Mouse (Mus musculus) ES-Bruce4 (cell line): ENCODE data around the gene Pex11b. TPM values are rescaled to one million over a fixed set of nuclear protein-coding genes. Genes with fewer than 3 reads are reported as not detected.
"Not testable (repeated sequence)": the region's sequence is repeated elsewhere in the genome, so short reads cannot be mapped to it uniquely, and the experiment has no call there.

ENCODE experiments used
- H3K27ac ChIP-seq: 2 replicates; pipeline ENCODE4 v1.5.1; 2012; ENCODE audit warnings: low read length, inconsistent platforms; ENCODE audit not compliant: insufficient read depth
- H3K27me3 ChIP-seq: 2 replicates; pipeline ENCODE4 v1.6.1; 2012; ENCODE audit warnings: mild to moderate bottlenecking, low read length, inconsistent platforms; ENCODE audit not compliant: control insufficient read depth, poor library complexity, insufficient read depth, severe bottlenecking
- H3K36me3 ChIP-seq: 2 replicates; pipeline ENCODE4 v1.6.1; 2012; ENCODE audit warnings: inconsistent platforms, mild to moderate bottlenecking, low read length, moderate library complexity; ENCODE audit not compliant: control insufficient read depth, poor library complexity, insufficient read depth, severe bottlenecking
- H3K4me1 ChIP-seq: one replicate; pipeline ENCODE4 v1.8.1; 2011; ENCODE audit warnings: low read length; ENCODE audit not compliant: control insufficient read depth, insufficient read depth
- H3K4me3 ChIP-seq: 2 replicates; pipeline ENCODE4 v1.5.1; 2011; ENCODE audit warnings: low read depth, mild to moderate bottlenecking, low read length
- H3K9ac ChIP-seq: 2 replicates; pipeline ENCODE4 v1.6.1; 2012; ENCODE audit warnings: low read depth, mild to moderate bottlenecking, inconsistent platforms; ENCODE audit not compliant: poor library complexity, severe bottlenecking
- H3K9me3 ChIP-seq: replicated peaks from 2 replicates; pipeline ENCODE4 v1.6.1; 2012; ENCODE audit warnings: mild to moderate bottlenecking, low read length, inconsistent platforms; ENCODE audit not compliant: control insufficient read depth, poor library complexity, insufficient read depth, severe bottlenecking
- CTCF ChIP-seq: IDR thresholded peaks from one replicate; pipeline ENCODE4 v1.8.1; 2011; ENCODE audit warnings: low read depth, low read length
- EP300 ChIP-seq: IDR thresholded peaks from 2 replicates; pipeline ENCODE4 v1.6.1; 2011; ENCODE audit warnings: low read depth, low read length; ENCODE audit not compliant: insufficient read depth
- POLR2A ChIP-seq: IDR thresholded peaks from one replicate; pipeline ENCODE4 v1.8.1; 2011; ENCODE audit warnings: low read length; ENCODE audit not compliant: insufficient read depth
- polyA plus RNA-seq: library from polyadenylated mRNA; stranded (reverse); fragments of >200 nt; gene quantifications from 2 replicates; pipeline ENCODE4 v1.2.4, GENCODE M21; 2011; ENCODE audit warnings: low read depth; ENCODE audit not compliant: missing spikeins, insufficient read depth, insufficient read length

Gene Pex11b
- polyA plus RNA-seq, 1 experiment = 22.3 TPM

DNA sequence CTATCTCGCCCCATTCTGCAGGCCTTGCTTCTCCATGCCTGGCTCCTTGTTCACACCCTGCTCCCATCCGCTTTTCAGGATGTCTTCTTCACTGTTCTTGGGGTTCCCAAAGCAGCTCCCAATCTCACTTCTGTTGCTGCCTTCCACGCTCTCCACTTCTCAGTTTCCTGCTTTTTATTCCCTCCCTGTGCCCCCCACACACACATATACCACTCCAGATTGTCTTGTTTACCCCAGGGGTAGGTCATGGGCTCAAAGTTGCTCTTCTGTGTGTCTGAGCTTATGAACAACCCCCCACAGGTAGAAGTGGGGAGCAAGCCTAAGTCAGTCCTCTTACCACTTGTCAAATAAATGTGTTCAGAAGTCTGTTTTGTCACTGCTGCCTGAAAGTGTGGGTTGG, 35.8 kb upstream of the Pex11b start:
- Histone ChIP-seq H3K36me3 (no peaks in the 10 kb centered on the region), H3K27me3 (no peaks in the 10 kb centered on the region), H3K9me3 (no peaks in the 10 kb centered on the region), H3K4me1 (no peaks in the 10 kb centered on the region), H3K27ac (no peak overlapping the region), H3K4me3 (no peak overlapping the region), H3K9ac (no peak overlapping the region)
- no peak for TF ChIP-seq EP300
- TF ChIP-seq POLR2A = no peak
- TF ChIP-seq CTCF = no peak

DNA sequence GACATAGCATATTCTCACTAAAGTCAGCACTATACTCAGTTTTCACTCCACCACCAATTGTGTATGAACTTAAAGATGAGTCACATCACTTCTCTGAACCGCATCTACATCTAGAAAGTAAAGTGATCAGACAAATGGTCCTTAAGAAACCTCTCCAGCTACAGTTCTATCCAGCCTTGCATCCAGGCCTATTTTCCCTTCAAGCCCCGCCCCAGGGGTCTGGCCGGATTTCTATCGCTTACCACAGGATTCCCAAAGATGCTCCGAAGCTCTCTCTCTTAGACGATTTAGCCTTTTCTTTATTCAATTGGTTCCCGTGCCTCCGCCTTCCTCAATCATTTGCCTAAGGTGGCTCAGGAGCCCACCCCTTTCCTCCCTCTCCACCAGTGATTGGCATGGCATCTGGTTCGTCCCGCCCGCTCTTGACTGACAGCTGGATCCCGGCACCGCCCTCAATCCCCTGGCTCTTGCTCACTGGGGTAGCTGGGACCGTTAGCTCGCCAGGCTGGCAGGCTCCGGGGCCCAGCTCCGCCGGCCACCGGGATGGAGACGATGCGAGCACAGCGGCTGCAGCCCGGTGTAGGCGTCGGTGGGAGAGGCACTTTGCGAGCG, 34.4 kb upstream of the Pex11b start, which contains the start of gene Lix1l:
Gene Lix1l (plus strand): TSS at position 511 of the 612 bp plus-strand sequence.
- H3K27me3 ChIP-seq = no peaks in the 10 kb centered on the region
- H3K4me3 ChIP-seq = peak within 1 kb of the TSS; percentile 59
- no peaks in the 10 kb centered on the region for H3K4me1 ChIP-seq
- TF ChIP-seq CTCF (no peak), EP300 (no peak), POLR2A (no peak)
- H3K9ac ChIP-seq = 0 out of 2 replicates have a peak within 1 kb of the TSS, but pooled peaks have one; percentile 17
- H3K36me3 ChIP-seq = no peaks in the 10 kb centered on the region
- H3K27ac ChIP-seq = no peak within 1 kb of the TSS
- H3K9me3 ChIP-seq = no peaks in the 10 kb centered on the region

DNA sequence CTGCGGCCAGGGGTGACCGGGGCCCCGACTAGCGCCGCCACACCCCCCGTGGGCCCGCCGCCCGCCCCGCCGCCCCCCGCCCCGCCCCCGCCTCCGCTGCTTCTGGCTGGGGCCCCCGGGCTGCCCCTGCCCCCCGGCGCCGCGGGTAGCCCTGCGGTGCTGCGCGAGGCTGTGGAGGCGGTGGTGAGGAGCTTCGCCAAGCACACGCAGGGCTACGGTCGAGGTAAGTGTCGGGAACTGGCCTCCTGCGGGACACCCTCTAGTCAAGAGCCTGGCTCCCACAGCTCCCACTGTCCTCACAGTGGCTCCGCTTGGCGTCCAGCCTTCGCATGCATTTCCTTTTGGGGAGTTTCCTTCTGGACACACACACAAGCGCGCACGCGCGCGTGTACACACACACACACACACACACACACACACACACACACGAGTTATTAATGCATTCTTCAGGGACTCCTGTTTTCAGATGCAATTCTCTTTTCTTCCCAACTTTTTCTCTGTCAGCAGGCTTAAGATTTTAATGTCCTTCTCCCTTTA, 33.9 kb upstream of the Pex11b start:
- H3K9me3 ChIP-seq = no peaks in the 10 kb centered on the region
- H3K4me1 ChIP-seq = no peaks in the 10 kb centered on the region
- H3K27me3 ChIP-seq = no peaks in the 10 kb centered on the region
- TF ChIP-seq POLR2A = no peak
- TF ChIP-seq EP300 = no peak
- TF ChIP-seq CTCF = no peak
- 0 out of 2 replicates have a peak overlapping the region, but pooled peaks have one; percentile 17 for H3K9ac ChIP-seq
- no peak overlapping the region for H3K27ac ChIP-seq
- no peaks in the 10 kb centered on the region for H3K36me3 ChIP-seq
- peak overlapping the region; percentile 59 for H3K4me3 ChIP-seq

DNA sequence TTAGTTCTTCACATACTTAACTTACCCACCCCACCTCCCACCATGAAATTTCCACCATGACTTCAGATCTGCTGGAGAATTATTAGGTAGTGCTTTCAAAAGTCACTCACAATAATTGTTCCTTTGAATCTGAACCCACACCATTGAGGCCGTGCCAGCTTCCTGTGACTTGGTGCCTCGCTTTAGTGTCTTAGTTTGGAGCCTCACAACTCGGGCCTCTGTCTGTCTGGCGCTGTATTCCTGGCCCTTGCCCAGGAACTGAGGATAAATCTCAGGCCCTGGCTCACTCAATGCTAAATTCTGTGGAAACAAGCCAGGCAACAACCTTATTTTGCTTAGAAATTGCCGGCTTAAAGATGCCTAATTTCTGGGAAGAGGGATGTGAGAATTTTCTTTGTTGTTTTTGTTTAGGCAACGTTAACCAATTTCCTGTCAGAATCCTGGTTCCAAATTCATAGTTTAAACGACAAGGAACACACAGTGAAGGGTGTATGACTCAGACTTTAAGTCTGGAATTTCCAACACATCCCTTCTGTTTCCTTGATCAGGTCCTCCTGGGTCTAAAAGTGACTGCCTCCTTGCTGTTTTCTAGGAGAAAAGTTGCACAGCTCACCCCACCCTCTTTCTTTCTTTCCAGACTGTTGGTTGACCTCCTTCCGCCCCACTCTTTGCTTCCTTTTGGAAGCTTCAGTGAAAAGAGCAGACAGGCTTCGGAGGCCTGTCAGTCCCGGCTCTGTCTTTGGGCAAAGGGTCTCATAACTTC, 33.1 kb upstream of the Pex11b start:
- no peaks in the 10 kb centered on the region for H3K9me3 ChIP-seq
- H3K36me3 ChIP-seq = no peaks in the 10 kb centered on the region
- no peaks in the 10 kb centered on the region for H3K4me1 ChIP-seq
- H3K27me3 ChIP-seq = no peaks in the 10 kb centered on the region
- H3K9ac ChIP-seq = no peak overlapping the region
- H3K4me3 ChIP-seq = no peak overlapping the region
- H3K27ac ChIP-seq = no peak overlapping the region
- TF ChIP-seq EP300 = no peak
- no peak for TF ChIP-seq CTCF
- no peak for TF ChIP-seq POLR2A

DNA sequence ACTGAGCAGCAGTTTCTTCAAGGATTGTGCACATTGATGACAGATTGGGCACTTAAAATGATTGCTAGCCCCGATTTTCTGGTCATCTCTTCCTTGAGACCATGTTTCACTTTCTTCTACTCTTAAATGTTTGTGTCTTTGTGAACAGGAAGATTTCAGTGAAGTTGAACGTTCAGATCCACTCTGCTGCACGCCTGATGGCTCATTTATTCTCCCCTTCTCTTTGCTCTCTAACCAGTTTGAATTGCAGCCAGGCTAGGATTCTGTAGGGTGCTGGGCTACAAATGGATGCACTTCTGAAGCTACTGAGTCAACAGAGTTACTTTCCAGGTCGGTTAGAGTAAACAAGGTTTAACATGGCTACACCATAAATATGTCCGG, 32.5 kb upstream of the Pex11b start:
- H3K9me3 ChIP-seq = no peaks in the 10 kb centered on the region
- H3K36me3 ChIP-seq = no peaks in the 10 kb centered on the region
- no peak overlapping the region for H3K9ac ChIP-seq
- TF ChIP-seq POLR2A (no peak), EP300 (no peak), CTCF (no peak)
- H3K27me3 ChIP-seq = no peaks in the 10 kb centered on the region
- H3K4me1 ChIP-seq = no peaks in the 10 kb centered on the region
- no peak overlapping the region for H3K4me3 ChIP-seq
- no peak overlapping the region for H3K27ac ChIP-seq

DNA sequence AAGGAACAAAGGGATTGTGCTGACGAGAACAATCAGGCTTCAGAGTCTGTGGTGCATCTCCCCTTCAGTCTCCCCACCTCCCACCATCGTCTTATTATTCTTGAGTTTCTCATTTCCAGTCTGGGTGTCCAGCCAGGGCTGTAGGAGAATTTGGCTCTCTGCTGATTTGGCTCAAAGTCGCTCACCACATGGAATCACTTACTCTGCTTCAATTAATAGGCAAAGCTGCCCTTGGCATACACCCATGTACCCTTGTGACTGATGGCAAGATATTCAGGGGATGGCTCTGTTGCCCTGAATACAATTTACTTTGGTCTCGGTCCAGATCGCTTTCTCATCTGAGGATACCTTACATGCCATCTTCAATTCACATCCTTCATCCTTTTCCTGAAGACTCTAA, 31.9 kb upstream of the Pex11b start:
- H3K9ac ChIP-seq = no peak overlapping the region
- H3K4me1 ChIP-seq = no peaks in the 10 kb centered on the region
- no peaks in the 10 kb centered on the region for H3K36me3 ChIP-seq
- no peaks in the 10 kb centered on the region for H3K9me3 ChIP-seq
- no peaks in the 10 kb centered on the region for H3K27me3 ChIP-seq
- no peak overlapping the region for H3K27ac ChIP-seq
- no peak overlapping the region for H3K4me3 ChIP-seq
- no peak for TF ChIP-seq POLR2A

DNA sequence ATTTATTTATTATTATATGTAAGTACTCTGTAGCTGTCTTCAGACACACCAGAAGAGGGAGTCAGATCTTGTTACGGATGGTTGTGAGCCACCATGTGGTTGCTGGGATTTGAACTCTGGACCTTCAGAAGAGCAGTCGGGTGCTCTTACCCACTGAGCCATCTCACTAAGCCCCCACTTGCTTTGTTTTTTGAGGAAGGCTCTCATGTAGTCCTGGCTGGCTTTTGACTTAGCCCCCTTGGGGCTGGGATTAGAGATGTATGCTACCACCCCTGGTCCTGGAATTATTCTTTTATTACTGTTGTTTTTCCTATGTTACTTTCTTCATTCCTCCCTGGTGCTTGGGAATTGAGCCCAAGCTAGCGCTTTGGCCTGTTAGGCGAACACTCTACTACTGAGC, 29.2 kb upstream of the Pex11b start:
- H3K9me3 ChIP-seq, H3K4me3 ChIP-seq, H3K36me3 ChIP-seq, H3K4me1 ChIP-seq, H3K9ac ChIP-seq, H3K27ac ChIP-seq, H3K27me3 ChIP-seq: not testable (repeated sequence)
